Mouse (Mus musculus) A20 (cell line): ENCODE results near the gene Gm5447.

Experiments used
- DNase-seq: peaks from one replicate; pipeline ENCODE4 v3.0.0-alpha.2; 2011; ENCODE audit warnings: low read depth, low spot score

Gene Gm5447

GRCm38 (mm10) chr13:30973501-30974246 lies at the start of gene Gm5447, which contains the start of gene Exoc2:
Gene Gm5447, plus strand, starts transcription at chr13:30974204.
Gene Exoc2, minus strand, starts transcription at chr13:30974093.
- peak; percentile 90 for DNase-seq

GRCm38 (mm10) chr13:30924269-30924668 lies 49.7 kb upstream of the Gm5447 start:
- no peak for DNase-seq

- no peak for DNase-seq
Measured at GRCm38 (mm10) chr13:30929119-30929518, 44.9 kb upstream of the Gm5447 start.

- DNase-seq, result no peak
Measured at GRCm38 (mm10) chr13:30931613-30932012, 42.4 kb upstream of the Gm5447 start.

- DNase-seq, result peak; percentile 72
Measured at GRCm38 (mm10) chr13:30932972-30933371, 41.0 kb upstream of the Gm5447 start.

GRCm38 (mm10) chr13:30945788-30946187 lies 28.2 kb upstream of the Gm5447 start:
- DNase-seq, result no peak

GRCm38 (mm10) chr13:30947129-30947528 lies 26.9 kb upstream of the Gm5447 start:
- no peak for DNase-seq

GRCm38 (mm10) chr13:30947540-30947939 lies 26.5 kb upstream of the Gm5447 start, which contains the start of gene Hus1b:
Gene Hus1b, minus strand, starts transcription at chr13:30947759.
- DNase-seq, result no peak

GRCm38 (mm10) chr13:30949181-30949580 lies 24.8 kb upstream of the Gm5447 start:
- DNase-seq, result peak; percentile 67

- no peak for DNase-seq
Measured at GRCm38 (mm10) chr13:30952044-30952443, 22.0 kb upstream of the Gm5447 start.

GRCm38 (mm10) chr13:30953580-30953979 lies 20.4 kb upstream of the Gm5447 start:
- DNase-seq, result no peak

- no peak for DNase-seq
Measured at GRCm38 (mm10) chr13:30960714-30961113, 13.3 kb upstream of the Gm5447 start.

- DNase-seq, result no peak
Measured at GRCm38 (mm10) chr13:30961932-30962331, 12.1 kb upstream of the Gm5447 start.

- no peak for DNase-seq
Measured at GRCm38 (mm10) chr13:30966507-30966911, 7.5 kb upstream of the Gm5447 start.

GRCm38 (mm10) chr13:30968311-30968710 lies 5.7 kb upstream of the Gm5447 start:
- DNase-seq, result no peak

- DNase-seq, result no peak
Measured at GRCm38 (mm10) chr13:30971047-30971446, 3.0 kb upstream of the Gm5447 start.

- DNase-seq, result peak; percentile 62
Measured at GRCm38 (mm10) chr13:30972102-30972501, 1.9 kb upstream of the Gm5447 start.

- no peak for DNase-seq
Measured at GRCm38 (mm10) chr13:30974247-30974630, 235 bp downstream of the Gm5447 start.

- peak; percentile 80 for DNase-seq
Measured at GRCm38 (mm10) chr13:30976536-30977084, 2.6 kb downstream of the Gm5447 start.

- DNase-seq, result no peak
Measured at GRCm38 (mm10) chr13:30978224-30978623, 4.2 kb downstream of the Gm5447 start.

GRCm38 (mm10) chr13:30981666-30982065 lies 7.7 kb downstream of the Gm5447 start:
- DNase-seq, result peak; percentile 62

GRCm38 (mm10) chr13:30985275-30985597 lies 11.2 kb downstream of the Gm5447 start:
- no peak for DNase-seq
